Mouse (Mus musculus) lung, embryonic 14.5 days (tissue): ENCODE results near the gene Tnni3. TPM values are rescaled to one million over a fixed set of nuclear protein-coding genes. Genes with fewer than 3 reads are reported as not detected.

Source experiments
- ATAC-seq: fragments of 200-750 bp; cut with Nextera tagmentation; 2 replicates; pipeline ENCODE4 v1.8.0; 2017; ENCODE audit warnings: mild to moderate bottlenecking, moderate TSS enrichment, moderate library complexity; ENCODE audit not compliant: insufficient read depth
- DNase-seq: peaks from one replicate; pipeline ENCODE4 v3.0.0-alpha.2; 2015
- H3K27ac ChIP-seq: fragments of 300-500 bp; sonication (generic); 2 replicates; pipeline ENCODE4 v1.5.1; 2014; ENCODE audit warnings: low read depth, mild to moderate bottlenecking, moderate library complexity
- H3K27me3 ChIP-seq: fragments of 300-500 bp; sonication (generic); 2 replicates; pipeline ENCODE4 v1.6.1; 2014; ENCODE audit warnings: low read length, control low read depth; ENCODE audit not compliant: insufficient read depth
- H3K36me3 ChIP-seq: fragments of 300-500 bp; sonication (generic); 2 replicates; pipeline ENCODE4 v1.6.1; 2014; ENCODE audit warnings: control low read depth; ENCODE audit not compliant: insufficient read depth
- H3K4me1 ChIP-seq: fragments of 300-500 bp; sonication (generic); 2 replicates; pipeline ENCODE4 v1.6.1; 2014; ENCODE audit warnings: antibody characterized with exemption, control low read depth; ENCODE audit not compliant: insufficient read depth
- H3K4me2 ChIP-seq: fragments of 300-500 bp; sonication (generic); 2 replicates; pipeline ENCODE4 v1.6.1; 2014; ENCODE audit warnings: mild to moderate bottlenecking
- H3K4me3 ChIP-seq: fragments of 300-500 bp; sonication (generic); 2 replicates; pipeline ENCODE4 v1.5.1; 2014; ENCODE audit warnings: low read depth, low read length
- H3K9ac ChIP-seq: fragments of 300-500 bp; sonication (generic); 2 replicates; pipeline ENCODE4 v1.6.1; 2014
- H3K9me3 ChIP-seq: fragments of 300-500 bp; sonication (generic); 2 replicates; pipeline ENCODE4 v1.6.1; 2016; ENCODE audit warnings: low read depth, low read length, control low read depth
- CTCF ChIP-seq: IDR thresholded peaks from 2 replicates; pipeline ENCODE4 v1.5.1; 2016; ENCODE audit warnings: antibody characterized with exemption, low read depth
- WGBS: fragments of 180-500 bp; shearing (Covaris S2); extraction: QIAGEN DNeasy Blood & Tissue Kit; methylation state at CpG from one replicate; pipeline ENCODE4 v1.1.7; 2014; 5-methylcytosine and 5-hydroxymethylcytosine counted together
- polyA plus RNA-seq: library from polyadenylated mRNA; unstranded; fragments of >200 nt; fragmentation: Nextera tagmentation; extraction: Ambion mirVana; gene quantifications from 2 replicates; pipeline ENCODE4 v1.2.1, GENCODE M21; 2014

Tnni3 gene
- polyA plus RNA-seq, 1 experiment from 2014 or later = 5.3 TPM

GRCm38 (mm10) chr7:4502421-4503090, 21.5 kb downstream of the Tnni3 start:
- H3K4me2 ChIP-seq = peak overlapping the region; percentile 80
- H3K4me3 ChIP-seq = peak overlapping the region; percentile 87
- H3K9ac ChIP-seq = peak overlapping the region; percentile 92; the same call in 1 of the 2 replicates
- H3K9me3 ChIP-seq = no peaks in the 10 kb centered on the region
- H3K27ac ChIP-seq = peak overlapping the region; percentile 91; the same call in 1 of the 2 replicates
- ATAC-seq (peak; percentile 3; the same call in 1 of the 2 replicates), DNase-seq (peak; percentile 73)
- no peak for TF ChIP-seq CTCF
- H3K36me3 ChIP-seq = no peaks in the 10 kb centered on the region
- WGBS = 13% methylated on average over 14 of the region's 14 CpGs
- H3K4me1 ChIP-seq = peaks cover 12% of the 10 kb centered on the region
- H3K27me3 ChIP-seq = no peaks in the 10 kb centered on the region

- peak; percentile 94 for ATAC-seq
- H3K9me3 ChIP-seq = no peaks in the 10 kb centered on the region
- peak; percentile 97 for DNase-seq
- H3K36me3 ChIP-seq = peaks cover 8% of the 10 kb centered on the region
- whole genome bisulfite sequencing = under 1% methylated on average over 62 of the region's 62 CpGs
- no peaks in the 10 kb centered on the region for H3K27me3 ChIP-seq
- H3K4me1 ChIP-seq = peaks cover 12% of the 10 kb centered on the region
- H3K4me2 ChIP-seq = peak within 1 kb of the TSS; percentile 80
- H3K4me3 ChIP-seq = peak within 1 kb of the TSS; percentile 87
- peak within 1 kb of the TSS; percentile 91 for H3K27ac ChIP-seq
- no peak for TF ChIP-seq CTCF
- peak within 1 kb of the TSS; percentile 92 for H3K9ac ChIP-seq
These were observed 22.3 kb downstream of the Tnni3 start, which contains the start of gene Ppp1r12c for GRCm38 (mm10) chr7:4501558-4502397. Ppp1r12c (minus strand) TSS chr7:4501680.

DNA sequence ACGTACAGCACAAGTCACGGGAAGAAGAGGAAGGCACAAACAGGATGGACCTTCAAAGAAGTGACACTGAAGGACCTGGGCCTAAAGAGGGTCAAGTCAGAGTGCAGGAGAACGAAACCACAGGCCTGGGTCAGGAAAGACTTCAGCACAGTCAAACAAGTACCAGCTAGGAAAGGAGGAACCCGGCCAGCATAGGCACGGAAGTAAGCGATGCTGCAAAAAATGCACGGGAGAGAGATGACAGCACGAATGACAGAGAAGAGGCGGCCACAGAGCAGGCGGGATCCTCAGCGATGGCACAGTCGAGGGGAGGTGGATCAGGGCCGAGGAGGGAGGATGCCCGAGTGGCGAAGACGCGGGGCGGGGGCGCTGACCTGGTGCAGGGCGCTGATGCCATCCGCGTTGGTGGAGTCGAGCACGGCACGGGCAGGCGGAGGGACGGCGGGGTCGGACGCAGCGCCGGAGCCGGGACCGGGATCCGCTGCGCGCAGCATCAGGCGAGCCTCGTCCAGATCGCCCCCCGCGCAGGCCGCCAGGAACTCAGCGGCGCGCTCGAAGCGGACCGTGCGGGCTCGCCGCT, 23.0 kb downstream of the Tnni3 start:
- Histone ChIP-seq H3K27me3 (no peaks in the 10 kb centered on the region), H3K36me3 (peaks cover 14% of the 10 kb centered on the region), H3K9me3 (no peaks in the 10 kb centered on the region), H3K4me2 (peak overlapping the region; percentile 80), H3K27ac (peak overlapping the region; percentile 91), H3K4me3 (peak overlapping the region; percentile 87), H3K4me1 (peaks cover 12% of the 10 kb centered on the region), H3K9ac (peak overlapping the region; percentile 92)
- DNase-seq = peak; percentile 40
- WGBS = under 1% methylated on average over 52 of the region's 52 CpGs
- peak; percentile 37 for ATAC-seq
- no peak for TF ChIP-seq CTCF

GRCm38 (mm10) chr7:4499034-4499433, 25.0 kb downstream of the Tnni3 start:
- 86% methylated on average over 4 of the region's 4 CpGs for WGBS
- H3K9me3 ChIP-seq = no peaks in the 10 kb centered on the region
- no peak for DNase-seq
- no peak for ATAC-seq
- peaks cover 27% of the 10 kb centered on the region for H3K36me3 ChIP-seq
- H3K4me2 ChIP-seq = peak overlapping the region; percentile 80; the same call in 1 of the 2 replicates
- no peak for TF ChIP-seq CTCF
- peak overlapping the region; percentile 36; the same call in 1 of the 2 replicates for H3K9ac ChIP-seq
- peaks cover 12% of the 10 kb centered on the region for H3K4me1 ChIP-seq
- no peak overlapping the region for H3K27ac ChIP-seq
- H3K4me3 ChIP-seq = no peak overlapping the region
- no peaks in the 10 kb centered on the region for H3K27me3 ChIP-seq

- DNase-seq = peak; percentile 75
- Histone ChIP-seq H3K4me3 (0 out of 2 replicates have a peak overlapping the region, but pooled peaks have one; percentile 1), H3K27ac (no peak overlapping the region), H3K27me3 (no peaks in the 10 kb centered on the region), H3K9ac (no peak overlapping the region), H3K4me1 (peaks cover 12% of the 10 kb centered on the region), H3K4me2 (peak overlapping the region; percentile 80), H3K36me3 (peaks cover 34% of the 10 kb centered on the region), H3K9me3 (no peaks in the 10 kb centered on the region)
- TF ChIP-seq CTCF = no peak
- no peak for ATAC-seq
- WGBS = 16% methylated on average over 9 of the region's 9 CpGs
These were observed 25.8 kb downstream of the Tnni3 start for GRCm38 (mm10) chr7:4498251-4498650.

GRCm38 (mm10) chr7:4497271-4497903, 26.6 kb downstream of the Tnni3 start:
- Histone ChIP-seq H3K27me3 (no peaks in the 10 kb centered on the region), H3K4me3 (no peak overlapping the region), H3K27ac (no peak overlapping the region), H3K9ac (no peak overlapping the region), H3K4me1 (peaks cover 12% of the 10 kb centered on the region), H3K4me2 (no peak overlapping the region), H3K36me3 (peaks cover 42% of the 10 kb centered on the region), H3K9me3 (no peaks in the 10 kb centered on the region)
- 86% methylated on average over 9 of the region's 9 CpGs for WGBS
- ATAC-seq (no peak), DNase-seq (no peak)
- TF ChIP-seq CTCF = no peak
